Mouse (Mus musculus) embryonic facial prominence, embryonic 11.5 days (tissue): Measurements from ENCODE around the gene Rap1gds1. TPM values are rescaled to one million over a fixed set of nuclear protein-coding genes. Genes with fewer than 3 reads are reported as not detected.

ENCODE experiments used
- ATAC-seq: fragments of 200-750 bp; cut with Nextera tagmentation; replicated peaks from 2 replicates; pipeline ENCODE4 v1.8.0; 2017; ENCODE audit warnings: low read depth; ENCODE audit not compliant: insufficient number of reproducible peaks, low FRiP score, low TSS enrichment
- DNase-seq: peaks from one replicate; pipeline ENCODE4 v3.0.0-alpha.2; 2015; ENCODE audit warnings: low spot score
- H3K27ac ChIP-seq: fragments of 300-500 bp; sonication (generic); replicated peaks from 2 replicates; pipeline ENCODE4 v1.5.1; 2014; ENCODE audit warnings: mild to moderate bottlenecking, low read depth, low read length, control low read depth
- H3K27me3 ChIP-seq: fragments of 300-500 bp; sonication (generic); 2 replicates; pipeline ENCODE4 v1.6.1; 2014; ENCODE audit warnings: mild to moderate bottlenecking, low read length, moderate library complexity, mixed read lengths; ENCODE audit not compliant: control insufficient read depth, insufficient read depth
- H3K36me3 ChIP-seq: fragments of 300-500 bp; sonication (generic); replicated peaks from 2 replicates; pipeline ENCODE4 v1.6.1; 2014; ENCODE audit warnings: low read depth, mild to moderate bottlenecking, low read length, moderate library complexity, mixed read lengths; ENCODE audit not compliant: control insufficient read depth, insufficient read depth
- H3K4me1 ChIP-seq: fragments of 300-500 bp; sonication (generic); 2 replicates; pipeline ENCODE4 v1.6.1; 2014; ENCODE audit warnings: low read length, mixed read lengths; ENCODE audit not compliant: control insufficient read depth, insufficient read depth
- H3K4me2 ChIP-seq: fragments of 300-500 bp; sonication (generic); 2 replicates; pipeline ENCODE4 v1.6.1; 2014; ENCODE audit warnings: low read depth, mild to moderate bottlenecking, control low read depth, low read length, moderate library complexity
- H3K4me3 ChIP-seq: fragments of 300-500 bp; sonication (generic); 2 replicates; pipeline ENCODE4 v1.5.1; 2014; ENCODE audit warnings: low read depth, low read length, control low read depth
- H3K9ac ChIP-seq: fragments of 300-500 bp; sonication (generic); replicated peaks from 2 replicates; pipeline ENCODE4 v1.6.1; 2014; ENCODE audit warnings: mild to moderate bottlenecking, control low read depth, low read length
- H3K9me3 ChIP-seq: fragments of 300-500 bp; sonication (generic); replicated peaks from 2 replicates; pipeline ENCODE4 v1.6.1; 2016; ENCODE audit warnings: mild to moderate bottlenecking, low read length, inconsistent platforms, mixed read lengths; ENCODE audit not compliant: control insufficient read depth
- WGBS: fragments of 180-500 bp; shearing (Covaris S2); extraction: QIAGEN DNeasy Blood & Tissue Kit; methylation state at CpG from one replicate; pipeline ENCODE4 v1.1.7; 2014; 5-methylcytosine and 5-hydroxymethylcytosine counted together
- polyA plus RNA-seq: library from polyadenylated mRNA; unstranded; fragments of >200 nt; fragmentation: Nextera tagmentation; extraction: Ambion mirVana; gene quantifications from 2 replicates; pipeline ENCODE4 v1.2.1, GENCODE M21; 2014

The Rap1gds1 gene
- polyA plus RNA-seq, 1 experiment from 2014 or later: 58.2 TPM

DNA sequence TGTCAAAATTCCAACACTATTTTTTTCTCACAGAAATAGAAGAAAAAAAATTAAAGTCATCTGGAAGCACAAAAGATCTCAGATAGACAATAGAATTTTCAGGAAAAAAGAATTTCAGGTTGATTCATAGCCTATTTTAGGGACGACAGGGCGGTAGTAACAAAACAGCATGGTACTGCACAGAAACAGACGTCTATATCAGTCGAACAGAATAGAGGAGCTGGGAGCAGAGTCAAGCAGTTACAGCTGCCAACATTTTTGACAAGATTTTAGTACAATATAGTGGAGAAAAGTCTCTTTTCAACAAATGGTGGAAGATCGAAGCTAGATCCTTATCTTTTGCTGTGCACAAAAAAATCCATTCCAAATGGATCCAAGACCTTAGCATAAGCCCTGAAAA is 188.9 kb downstream of the Rap1gds1 start:
- Histone ChIP-seq H3K36me3 (no peaks in the 10 kb centered on the region), H3K27me3 (no peaks in the 10 kb centered on the region), H3K4me1 (no peaks in the 10 kb centered on the region), H3K9me3 (no peaks in the 10 kb centered on the region), H3K4me2 (no peak overlapping the region), H3K9ac (no peak overlapping the region), H3K4me3 (no peak overlapping the region), H3K27ac (no peak overlapping the region)
- no peak for ATAC-seq
- WGBS: 89% methylated on average over 5 of the region's 5 CpGs
- DNase-seq: no peak

DNA sequence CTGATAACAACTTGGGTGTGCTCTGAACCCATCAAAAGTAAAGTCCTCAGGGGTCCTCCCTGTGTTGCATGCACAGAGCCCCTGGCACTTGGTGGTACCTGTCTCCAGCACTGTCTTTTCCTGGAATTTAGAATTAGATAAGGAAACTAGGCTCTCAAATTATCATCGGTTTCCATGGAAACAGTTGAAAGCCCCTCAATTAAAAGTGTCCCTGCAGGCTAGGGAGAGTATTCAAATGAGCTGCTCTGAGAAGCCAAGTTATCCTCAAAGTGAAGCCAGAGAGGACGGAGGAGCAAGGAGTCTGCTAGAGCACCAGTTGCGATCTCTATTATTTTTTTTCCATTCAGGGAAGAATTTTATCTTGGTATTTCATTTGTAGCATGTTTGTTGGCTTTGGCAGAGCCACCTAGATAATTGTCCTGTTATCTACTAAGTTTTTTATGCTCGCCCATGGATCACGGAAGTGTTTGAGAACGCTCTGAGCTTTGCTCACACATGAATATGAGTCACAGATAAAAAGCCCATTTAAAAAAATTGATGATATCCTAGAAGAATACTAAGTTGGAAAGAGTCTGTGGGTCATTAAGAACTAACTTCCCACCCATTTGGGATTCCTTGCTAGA is 193.2 kb downstream of the Rap1gds1 start:
- WGBS: 82% methylated on average over 6 of the region's 6 CpGs
- Histone ChIP-seq H3K4me2 (no peak overlapping the region), H3K27me3 (no peaks in the 10 kb centered on the region), H3K36me3 (no peaks in the 10 kb centered on the region), H3K4me3 (no peak overlapping the region), H3K9me3 (no peaks in the 10 kb centered on the region), H3K9ac (no peak overlapping the region), H3K27ac (no peak overlapping the region), H3K4me1 (no peaks in the 10 kb centered on the region)
- no peak for ATAC-seq
- no peak for DNase-seq

DNA sequence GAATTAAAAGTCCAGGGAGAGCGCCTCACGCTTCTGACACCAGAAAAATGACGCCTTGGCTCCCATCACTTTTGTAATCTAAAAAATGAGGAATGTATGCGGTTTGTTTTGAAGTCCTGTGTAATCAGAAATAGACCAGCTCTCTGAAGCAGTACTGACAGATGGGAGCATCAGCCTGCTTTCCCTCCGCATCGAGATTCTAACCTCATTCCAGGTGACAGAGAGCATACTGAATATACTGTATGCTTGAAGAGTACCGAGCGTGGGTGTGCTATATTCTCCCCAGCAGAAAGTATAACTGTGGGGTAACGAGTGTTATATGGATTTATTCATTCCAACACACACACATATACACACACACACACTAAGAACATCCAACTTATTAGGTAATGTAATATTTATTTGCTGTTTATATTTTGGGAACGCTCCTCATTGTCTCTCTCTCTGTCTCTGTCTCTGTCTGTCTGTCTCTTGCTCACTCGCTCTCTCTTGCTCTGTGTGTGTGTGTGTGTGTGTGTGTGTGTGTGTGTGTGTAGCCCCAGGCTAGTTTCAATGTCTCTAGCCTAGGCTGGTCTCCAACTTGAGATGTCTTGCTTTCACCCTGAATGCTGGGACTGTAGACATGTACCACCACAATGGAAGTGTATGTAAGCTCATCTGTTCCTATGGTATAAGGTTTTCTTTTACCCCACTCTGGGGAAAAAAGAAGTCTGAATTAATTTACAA is 193.8 kb downstream of the Rap1gds1 start:
- no peak for DNase-seq
- no peak overlapping the region for H3K4me3 ChIP-seq
- 90% methylated on average over 11 of the region's 11 CpGs for WGBS
- H3K36me3 ChIP-seq: no peaks in the 10 kb centered on the region
- no peak for ATAC-seq
- no peaks in the 10 kb centered on the region for H3K27me3 ChIP-seq
- H3K9me3 ChIP-seq: no peaks in the 10 kb centered on the region
- no peak overlapping the region for H3K9ac ChIP-seq
- H3K27ac ChIP-seq: no peak overlapping the region
- no peak overlapping the region for H3K4me2 ChIP-seq
- H3K4me1 ChIP-seq: no peaks in the 10 kb centered on the region

DNA sequence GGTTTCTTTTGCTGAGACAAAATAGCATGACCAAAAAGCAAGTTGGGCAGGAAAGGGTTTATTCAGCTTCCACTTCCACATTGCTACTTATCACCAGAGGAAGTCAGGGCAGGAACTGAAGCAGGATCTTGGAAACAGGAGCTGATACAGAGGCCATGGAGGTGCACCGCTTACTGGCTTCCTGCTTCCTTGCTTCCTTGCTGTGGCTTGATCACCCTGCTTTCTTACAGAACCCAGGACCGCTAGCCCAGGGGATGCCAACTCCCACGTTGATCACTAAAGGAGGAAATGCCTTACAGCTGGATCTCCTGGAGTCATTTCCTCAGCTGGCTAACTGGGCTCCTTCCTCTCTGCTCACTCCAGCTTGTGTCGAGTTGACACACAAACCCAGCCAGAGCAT is 197.3 kb downstream of the Rap1gds1 start:
- DNase-seq: no peak
- H3K4me3 ChIP-seq: no peak overlapping the region
- no peaks in the 10 kb centered on the region for H3K36me3 ChIP-seq
- H3K27me3 ChIP-seq: no peaks in the 10 kb centered on the region
- ATAC-seq: no peak
- H3K9ac ChIP-seq: no peak overlapping the region
- H3K4me2 ChIP-seq: no peak overlapping the region
- 73% methylated on average over 4 of the region's 4 CpGs for WGBS
- H3K4me1 ChIP-seq: no peaks in the 10 kb centered on the region
- no peak overlapping the region for H3K27ac ChIP-seq
- H3K9me3 ChIP-seq: no peaks in the 10 kb centered on the region

DNA sequence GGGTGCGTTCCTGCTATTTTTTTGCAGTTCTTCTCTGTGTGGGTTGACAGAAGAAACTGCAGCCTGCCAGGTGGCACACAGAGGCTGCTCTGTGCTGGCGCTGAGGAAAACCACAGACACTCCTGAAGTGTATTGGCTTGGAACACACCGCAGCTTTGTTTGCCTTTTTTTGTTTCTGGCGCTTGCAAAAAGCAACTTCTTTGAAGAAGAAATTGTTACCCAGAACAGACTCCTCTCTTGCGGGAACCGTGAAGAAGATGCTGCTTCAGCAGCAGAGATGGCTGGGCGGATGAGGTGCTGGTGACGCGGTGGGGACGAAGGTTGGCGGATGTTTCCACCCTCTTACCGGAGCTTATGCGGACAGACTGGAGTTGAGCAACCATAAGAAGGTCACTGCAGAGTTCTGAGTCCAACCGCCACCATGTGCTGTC is 198.1 kb downstream of the Rap1gds1 start:
- DNase-seq (no peak), ATAC-seq (no peak)
- H3K27me3 ChIP-seq: no peaks in the 10 kb centered on the region
- H3K9ac ChIP-seq: no peak overlapping the region
- H3K4me1 ChIP-seq: no peaks in the 10 kb centered on the region
- H3K36me3 ChIP-seq: no peaks in the 10 kb centered on the region
- no peak overlapping the region for H3K4me2 ChIP-seq
- no peak overlapping the region for H3K27ac ChIP-seq
- H3K9me3 ChIP-seq: no peaks in the 10 kb centered on the region
- H3K4me3 ChIP-seq: no peak overlapping the region
- WGBS: 92% methylated on average over 14 of the region's 14 CpGs

DNA sequence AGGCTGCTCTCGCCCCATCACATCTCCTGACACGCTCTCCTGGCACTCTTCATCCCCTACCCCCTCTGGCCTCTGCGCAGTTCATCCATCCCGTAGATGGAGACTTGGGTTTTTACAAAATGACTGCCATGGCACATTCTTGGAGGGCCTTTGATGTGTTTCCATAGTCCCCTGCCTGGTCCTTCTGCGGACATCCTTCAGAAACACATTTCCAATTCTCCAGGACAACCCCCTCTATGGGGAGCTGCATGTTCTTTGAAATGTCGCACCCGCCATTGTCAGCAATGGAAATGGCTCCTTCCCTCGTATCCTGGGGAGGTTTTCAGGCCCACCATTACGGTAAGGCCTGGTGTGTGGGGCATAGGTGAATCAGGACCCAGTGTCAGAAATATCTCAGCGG is 198.6 kb downstream of the Rap1gds1 start:
- H3K4me1 ChIP-seq: no peaks in the 10 kb centered on the region
- no peak overlapping the region for H3K4me3 ChIP-seq
- no peak overlapping the region for H3K4me2 ChIP-seq
- H3K27me3 ChIP-seq: no peaks in the 10 kb centered on the region
- ATAC-seq (no peak), DNase-seq (no peak)
- H3K9ac ChIP-seq: no peak overlapping the region
- H3K36me3 ChIP-seq: no peaks in the 10 kb centered on the region
- H3K9me3 ChIP-seq: no peaks in the 10 kb centered on the region
- WGBS: 90% methylated on average over 10 of the region's 10 CpGs
- H3K27ac ChIP-seq: no peak overlapping the region

DNA sequence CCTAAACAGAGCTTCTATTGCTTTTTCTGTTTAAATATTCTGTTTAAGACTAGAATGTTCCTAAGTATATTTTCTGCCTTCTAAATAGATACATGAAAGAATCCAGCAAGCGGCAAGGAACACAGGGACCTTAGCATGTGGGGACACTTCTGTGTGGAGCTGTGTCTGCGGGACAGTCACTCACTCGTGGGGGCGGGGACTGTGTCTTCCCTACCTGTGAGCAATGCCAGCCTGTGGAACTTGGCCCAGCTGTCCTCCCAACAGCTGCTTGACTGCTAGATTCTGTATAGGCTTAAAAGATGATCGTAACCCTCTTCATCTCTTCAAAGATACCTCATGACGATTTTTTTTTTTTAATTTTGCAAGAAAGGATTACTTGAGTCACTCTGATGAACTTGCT is 199.1 kb downstream of the Rap1gds1 start:
- no peak overlapping the region for H3K4me2 ChIP-seq
- no peaks in the 10 kb centered on the region for H3K4me1 ChIP-seq
- no peak overlapping the region for H3K9ac ChIP-seq
- H3K4me3 ChIP-seq: no peak overlapping the region
- no peaks in the 10 kb centered on the region for H3K27me3 ChIP-seq
- H3K9me3 ChIP-seq: no peaks in the 10 kb centered on the region
- 91% methylated on average over 6 of the region's 6 CpGs for WGBS
- DNase-seq: no peak
- ATAC-seq: no peak
- no peak overlapping the region for H3K27ac ChIP-seq
- no peaks in the 10 kb centered on the region for H3K36me3 ChIP-seq
